Mouse (Mus musculus): Measurements from ENCODE around the gene Masp2.

DNA sequence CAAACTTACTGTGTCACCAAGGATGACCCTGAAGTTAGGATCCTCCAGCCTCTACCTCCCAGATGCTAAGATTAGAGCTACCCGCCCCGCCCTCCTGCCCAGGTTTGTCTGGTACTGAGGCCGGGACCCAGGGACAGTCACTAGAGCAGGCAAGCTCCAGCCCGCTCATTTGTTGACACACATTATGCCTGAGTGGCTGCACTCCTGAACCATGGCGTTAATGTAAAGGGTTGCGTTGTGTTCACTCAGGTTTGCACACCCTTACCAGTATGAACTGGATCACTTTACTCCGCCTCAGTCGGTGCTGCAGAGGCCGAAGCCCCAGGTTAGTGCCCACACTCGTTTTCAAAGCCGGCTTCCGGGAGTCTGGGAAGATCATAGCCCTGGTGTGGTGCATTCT, 38.8 kb upstream of the Masp2 start:
- TF ChIP-seq POLR2A (IDR thresholded peaks at IDR 0.05; ENCODE audit: insufficient read depth, low read length), result no peak
- TF ChIP-seq CTCF (IDR thresholded peaks at IDR 0.05; ENCODE audit: low read depth, low read length), result no peak
- TF ChIP-seq EP300 (IDR thresholded peaks at IDR 0.05; ENCODE audit: insufficient read depth, low read depth, low read length), result no peak
